Mouse (Mus musculus) C3H10T1/2 (cell line): ENCODE data around the gene Cd82. TPM values are rescaled to one million over a fixed set of nuclear protein-coding genes. Genes with fewer than 3 reads are reported as not detected.

ENCODE experiments used
- polyA plus RNA-seq, 2 experiments: library from polyadenylated mRNA; unstranded; fragments of >200 nt; fragmentation: generic; extraction: Trizol; gene quantifications; one replicate each; pipeline ENCODE4 v1.2.1; 2012; ENCODE audit warnings: missing spikeins in 2 of 2

The Cd82 gene
- 100 to 1,000 TPM in 1 of 2 experiments, 10 to 100 TPM in 1; 24.6 to 119 TPM for polyA plus RNA-seq

GRCm38 (mm10) chr2:93462760-93463159, at the start of gene Cd82:
Cd82 (minus strand) TSS chr2:93463140.

Other genes starting within 250 kb of the Cd82 start
- gene Tspan18, start 128.6 kb downstream of the Cd82 start, polyA plus RNA-seq, result under 1 TPM in 1 of 2 experiments, not detected in 1; 0.35 TPM
- not detected for gene Gm10803, start 97.4 kb upstream of the Cd82 start, polyA plus RNA-seq
- gene Alx4, start 179.2 kb upstream of the Cd82 start, polyA plus RNA-seq, result not detected